Mouse (Mus musculus) thymus, adult 18-20 months (tissue): Measurements from ENCODE around the gene Dlgap4.

ENCODE experiments used
- DNase-seq, 2 experiments: peaks; one replicate each; pipeline ENCODE4 v3.0.0; 2022; ENCODE audit warnings: mixed read lengths in 2 of 2

The Dlgap4 gene

GRCm38 (mm10) chr2:156718793-156719192 is 105.3 kb downstream of the Dlgap4 start:
- no peak for DNase-seq

DNA sequence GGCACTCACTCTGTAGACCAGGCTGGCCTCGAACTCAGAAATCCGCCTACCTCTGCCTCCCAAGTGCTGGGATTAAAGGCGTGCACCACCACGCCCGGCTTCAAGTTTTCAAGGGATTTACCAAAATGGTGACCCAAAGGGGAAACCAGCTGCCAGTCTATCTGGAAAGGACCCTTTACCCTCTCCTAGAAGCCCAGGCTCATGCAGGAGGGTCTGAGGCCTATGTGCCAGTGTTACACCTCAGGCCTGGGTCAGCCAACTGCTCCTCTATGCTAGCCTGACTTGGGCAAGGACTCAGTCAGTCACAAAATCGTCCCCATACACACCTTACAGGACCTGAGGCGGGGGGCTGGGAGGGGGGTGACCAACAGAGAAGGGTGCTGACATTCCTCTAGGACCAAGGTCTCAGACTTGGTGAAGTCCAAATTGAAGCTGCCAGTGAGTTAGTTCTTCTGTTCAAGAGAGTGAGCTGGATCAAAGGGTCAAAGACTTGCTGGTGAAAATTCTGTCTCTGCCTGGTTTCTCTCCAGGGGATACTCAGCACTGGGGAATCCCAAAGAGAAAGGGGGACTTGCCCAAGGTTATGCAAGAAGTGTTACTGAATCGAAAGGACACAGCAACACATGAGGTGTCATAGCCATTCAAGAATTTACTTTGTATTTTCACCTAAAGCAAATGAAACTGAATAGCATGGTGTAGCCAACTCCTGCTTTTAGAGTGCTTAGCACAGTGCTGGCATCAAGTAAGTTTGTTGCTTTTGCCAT is 106.2 kb downstream of the Dlgap4 start:
- DNase-seq = no peak

DNA sequence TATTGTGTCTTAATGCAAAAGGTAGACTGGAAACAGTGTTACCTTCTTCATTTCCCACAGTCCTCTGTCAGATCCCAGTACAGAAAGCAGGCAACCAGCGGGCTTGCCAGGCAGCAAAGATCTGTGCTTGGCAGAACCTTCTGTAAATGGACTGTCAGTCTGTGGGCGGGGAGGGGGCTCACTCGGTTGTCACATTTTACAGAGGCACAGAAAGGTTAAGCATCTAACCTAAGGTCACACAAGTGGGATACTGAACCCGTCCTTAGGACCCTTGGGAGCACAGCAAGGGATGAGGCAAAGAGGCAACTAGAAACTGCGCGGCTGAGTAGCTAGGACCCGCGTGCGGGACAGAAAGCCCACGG is 106.8 kb downstream of the Dlgap4 start:
- DNase-seq = no peak

DNA sequence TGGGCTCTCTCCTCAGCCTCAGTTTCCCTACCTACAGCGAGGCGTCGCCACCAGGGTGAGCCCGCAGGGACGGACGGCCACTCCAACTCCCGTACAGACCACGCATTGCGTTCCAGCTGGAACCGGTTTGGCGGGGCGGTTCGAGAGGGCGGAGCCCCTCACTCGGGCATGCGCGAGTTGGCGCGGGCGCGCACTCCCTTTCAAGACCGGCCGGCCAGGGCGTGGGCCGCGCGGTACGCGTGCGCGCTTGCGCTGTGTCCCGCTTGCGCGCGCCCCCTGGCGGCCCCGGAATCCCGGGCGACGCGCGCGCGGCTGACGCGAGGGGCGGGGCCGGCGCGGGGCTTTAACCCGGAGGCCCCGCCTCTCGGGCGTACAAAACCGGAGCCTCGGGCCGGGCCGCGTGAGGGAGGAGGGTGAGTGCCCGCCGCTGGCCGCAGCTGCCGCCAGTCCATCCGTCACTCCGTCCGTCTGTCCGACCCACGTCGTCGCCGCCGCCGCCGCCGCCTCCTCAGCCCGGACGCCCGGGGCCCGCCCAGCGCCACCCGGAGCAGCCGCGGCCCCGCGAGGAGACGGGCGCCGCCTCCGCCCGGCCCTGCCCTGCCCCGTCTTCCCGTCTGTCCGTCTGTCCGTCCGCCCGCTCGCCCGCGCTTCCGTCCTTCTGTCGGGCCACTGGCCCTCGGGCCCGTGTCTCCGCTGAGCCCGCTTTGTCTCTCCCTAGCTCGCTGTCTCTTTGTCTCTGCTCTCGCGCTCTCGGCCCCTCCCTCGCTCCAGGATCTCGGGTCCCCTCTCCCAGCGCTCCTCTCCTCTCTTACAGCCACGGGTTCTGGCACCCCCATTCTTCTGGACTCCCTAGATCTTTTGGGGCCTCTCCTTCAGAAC is 107.4 kb downstream of the Dlgap4 start:
- DNase-seq = peak; percentile 78 to 83

- DNase-seq = no peak
Measured at GRCm38 (mm10) chr2:156721554-156722070, 108.1 kb downstream of the Dlgap4 start.

DNA sequence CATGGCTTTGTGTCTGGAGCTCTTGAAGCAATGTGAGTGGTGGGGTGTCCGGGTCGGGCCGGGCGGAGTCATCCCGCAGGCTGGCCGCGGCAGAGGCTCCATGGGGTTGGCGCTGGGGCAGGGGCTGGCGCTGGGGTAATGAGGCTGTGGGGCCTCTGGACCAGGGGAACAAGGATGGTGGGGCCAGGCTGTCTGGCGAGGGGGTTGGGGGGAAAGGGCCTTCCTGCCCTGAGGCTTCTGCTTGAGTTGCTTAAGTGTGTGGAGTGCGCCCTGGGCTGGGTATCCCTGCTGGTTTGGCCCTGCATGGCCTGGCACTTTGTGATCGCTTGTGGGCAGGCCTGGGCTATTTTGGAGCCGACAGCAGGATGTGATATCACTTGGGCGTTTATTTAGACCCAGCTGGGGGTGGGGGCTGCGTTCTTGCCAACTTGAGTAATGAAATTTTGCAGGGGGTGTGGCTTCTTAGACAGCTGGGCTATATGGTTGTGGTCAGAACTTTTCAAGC is 108.6 kb downstream of the Dlgap4 start:
- DNase-seq = peak; percentile 14 to 16

- no peak for DNase-seq
Measured at GRCm38 (mm10) chr2:156722752-156723151, 109.2 kb downstream of the Dlgap4 start.

- no peak for DNase-seq
Measured at GRCm38 (mm10) chr2:156723899-156724523, 110.5 kb downstream of the Dlgap4 start.

DNA sequence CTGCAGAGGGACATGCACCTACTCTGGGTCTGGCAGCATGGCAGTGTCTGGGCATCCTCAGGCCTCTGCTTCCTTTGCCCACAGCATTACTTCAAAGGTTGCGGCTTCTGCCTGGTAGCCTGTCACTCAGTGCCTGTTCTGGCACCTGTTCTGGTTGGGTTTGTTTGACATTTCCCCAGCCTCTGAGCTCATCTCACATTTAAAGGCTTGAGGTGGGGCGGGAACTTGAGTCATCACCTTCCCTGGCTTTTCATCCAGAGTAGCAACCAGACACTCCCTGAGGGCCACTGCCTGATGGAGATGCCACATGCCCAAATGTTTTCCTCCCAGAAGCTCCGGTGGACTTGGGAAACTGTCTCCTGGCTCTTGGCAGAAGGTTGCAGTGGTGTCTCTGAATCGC is 111.4 kb downstream of the Dlgap4 start:
- DNase-seq = no peak

GRCm38 (mm10) chr2:156726344-156726743 is 112.8 kb downstream of the Dlgap4 start:
- no peak for DNase-seq

GRCm38 (mm10) chr2:156726878-156727277 is 113.4 kb downstream of the Dlgap4 start:
- DNase-seq = no peak

DNA sequence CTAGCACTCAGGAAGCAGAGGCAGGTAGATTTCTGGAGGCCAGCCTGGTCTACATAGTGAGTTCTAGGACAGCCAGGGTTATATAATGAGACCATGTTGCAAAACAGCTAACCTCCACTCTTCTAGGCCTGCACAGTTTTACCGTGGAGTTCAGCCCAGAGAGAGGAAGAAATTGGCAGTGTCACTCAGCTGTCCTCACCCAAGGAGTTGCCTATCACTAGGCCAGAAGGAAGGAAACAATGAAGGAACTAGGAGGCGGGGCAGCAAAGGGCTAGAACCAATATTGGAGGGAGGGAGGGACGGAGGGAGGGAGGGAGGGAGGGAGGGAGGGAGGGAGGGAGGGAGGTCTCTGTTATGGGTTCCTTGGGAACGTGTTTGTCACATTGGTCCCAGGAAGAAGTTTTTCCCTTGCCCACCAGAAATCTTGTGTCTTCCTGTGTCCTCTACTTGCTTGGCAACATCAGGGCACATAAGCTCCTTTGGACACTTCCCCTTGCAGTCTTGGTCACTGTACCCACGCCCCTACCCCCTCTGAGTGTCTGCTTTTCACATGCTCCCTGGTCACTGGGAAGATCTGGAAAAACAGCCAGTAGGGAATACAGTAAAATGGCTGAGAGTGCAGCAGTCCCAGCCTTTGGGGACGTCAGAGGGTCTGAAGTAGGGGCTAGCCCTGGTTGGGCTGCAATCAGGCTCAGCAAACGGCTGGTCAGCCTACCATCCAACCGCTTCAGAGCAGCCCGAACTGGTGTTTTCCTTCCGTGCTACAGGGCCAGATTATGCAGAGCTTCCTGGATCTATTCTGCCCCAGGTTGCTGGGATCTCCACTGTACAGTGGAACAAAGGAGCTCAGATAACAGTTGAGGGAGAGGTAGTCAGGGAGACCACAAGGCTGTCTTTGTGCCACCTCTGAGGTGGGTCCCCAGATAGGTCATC is 116.3 kb downstream of the Dlgap4 start:
- DNase-seq = no peak

DNA sequence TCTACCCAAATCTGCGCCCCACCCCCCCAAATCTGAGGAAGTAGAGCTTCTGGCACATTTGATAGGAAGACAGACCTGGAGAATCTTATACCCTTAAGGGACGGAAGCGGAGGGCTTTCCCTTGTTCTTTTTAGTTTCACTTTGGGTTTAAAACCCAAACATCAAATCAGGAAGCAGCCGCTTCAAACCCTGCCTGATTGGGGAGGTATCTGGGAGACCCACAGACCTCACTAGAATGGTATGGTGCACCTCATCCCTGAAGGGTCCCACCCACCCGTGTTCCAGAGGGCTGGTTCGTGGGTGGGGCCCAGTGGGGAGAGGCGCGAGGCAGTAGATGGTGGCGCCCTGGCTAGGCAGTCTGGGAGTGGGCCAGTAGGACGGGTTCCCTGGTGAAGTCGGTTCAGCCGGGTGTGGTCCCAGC is 117.0 kb downstream of the Dlgap4 start:
- DNase-seq = peak; percentile 38 to 57

- no peak for DNase-seq
Measured at GRCm38 (mm10) chr2:156731592-156731991, 118.1 kb downstream of the Dlgap4 start.

DNA sequence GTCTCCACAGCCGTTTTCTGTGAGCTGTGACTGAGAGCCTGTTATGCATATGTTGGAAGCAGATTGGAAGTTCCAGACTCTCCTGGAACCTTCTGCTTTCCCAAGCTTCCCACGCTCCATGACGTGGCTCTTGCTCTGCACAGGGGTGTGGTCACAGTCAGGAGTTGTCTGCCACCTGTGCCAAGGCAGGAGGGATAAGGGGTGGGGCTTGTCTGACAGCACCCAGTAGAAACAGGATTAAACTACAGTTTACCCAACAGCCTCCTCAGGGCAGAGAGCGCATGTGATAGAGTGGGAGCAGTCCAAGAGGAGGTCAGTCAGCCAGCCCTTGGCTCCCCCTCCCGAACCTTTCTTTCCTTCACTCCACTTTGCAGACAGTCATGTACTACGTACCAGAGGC is 118.6 kb downstream of the Dlgap4 start:
- DNase-seq = peak in 1 of 2 experiments; percentile 17

- DNase-seq = no peak
Measured at GRCm38 (mm10) chr2:156735761-156736335, 122.3 kb downstream of the Dlgap4 start.

GRCm38 (mm10) chr2:156736846-156737245 is 123.3 kb downstream of the Dlgap4 start:
- DNase-seq = no peak

DNA sequence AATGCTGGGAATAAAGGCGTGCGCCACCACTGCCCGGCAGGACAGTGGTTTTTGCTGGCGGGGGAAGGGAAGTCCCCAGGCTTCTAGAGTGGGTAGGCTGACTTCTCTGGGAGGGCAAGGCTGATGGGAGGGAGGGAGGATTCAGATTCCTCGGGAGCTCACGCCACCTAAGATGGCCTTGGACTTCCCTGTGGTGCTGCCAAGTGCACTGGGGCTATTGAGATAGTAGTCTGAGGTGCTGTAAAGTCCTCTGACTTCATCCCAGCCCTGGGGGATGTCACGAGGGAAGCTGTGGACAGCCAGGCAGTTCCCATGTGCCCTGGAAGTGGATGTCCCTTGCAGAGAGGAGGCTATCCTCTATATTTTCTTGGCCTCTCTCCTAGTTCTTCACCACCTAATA is 124.5 kb downstream of the Dlgap4 start:
- no peak for DNase-seq

- DNase-seq = no peak
Measured at GRCm38 (mm10) chr2:156741265-156741664, 127.8 kb downstream of the Dlgap4 start.

DNA sequence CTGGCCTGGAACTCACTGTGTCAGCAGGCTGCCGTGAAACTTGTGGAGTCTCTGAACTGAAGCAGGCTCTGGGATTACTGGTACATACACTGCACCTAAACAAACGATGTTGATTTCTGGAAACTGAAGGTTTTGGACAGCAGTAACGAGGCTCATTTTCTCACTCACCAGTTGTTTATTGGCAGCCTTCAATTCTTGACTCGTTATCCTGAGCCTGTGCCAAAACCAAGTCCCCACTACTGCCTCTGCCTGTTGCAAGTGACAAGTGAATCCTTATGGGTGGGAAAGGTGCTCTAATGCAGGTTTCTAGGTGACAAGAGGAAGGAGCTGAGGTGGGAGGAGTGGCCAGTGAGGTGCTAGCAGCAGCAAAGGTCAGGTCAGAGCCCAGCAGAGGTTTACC is 128.5 kb downstream of the Dlgap4 start:
- no peak for DNase-seq

GRCm38 (mm10) chr2:156743248-156743647 is 129.7 kb downstream of the Dlgap4 start:
- DNase-seq = no peak

GRCm38 (mm10) chr2:156744414-156744813 is 130.9 kb downstream of the Dlgap4 start:
- DNase-seq = no peak
